Mouse (Mus musculus): ENCODE data around the gene Ret. TPM values are rescaled to one million over a fixed set of nuclear protein-coding genes. Genes with fewer than 3 reads are reported as not detected.

Ret gene
- polyA plus RNA-seq, 1 experiment from 2014 or later, result 13.1 TPM

DNA sequence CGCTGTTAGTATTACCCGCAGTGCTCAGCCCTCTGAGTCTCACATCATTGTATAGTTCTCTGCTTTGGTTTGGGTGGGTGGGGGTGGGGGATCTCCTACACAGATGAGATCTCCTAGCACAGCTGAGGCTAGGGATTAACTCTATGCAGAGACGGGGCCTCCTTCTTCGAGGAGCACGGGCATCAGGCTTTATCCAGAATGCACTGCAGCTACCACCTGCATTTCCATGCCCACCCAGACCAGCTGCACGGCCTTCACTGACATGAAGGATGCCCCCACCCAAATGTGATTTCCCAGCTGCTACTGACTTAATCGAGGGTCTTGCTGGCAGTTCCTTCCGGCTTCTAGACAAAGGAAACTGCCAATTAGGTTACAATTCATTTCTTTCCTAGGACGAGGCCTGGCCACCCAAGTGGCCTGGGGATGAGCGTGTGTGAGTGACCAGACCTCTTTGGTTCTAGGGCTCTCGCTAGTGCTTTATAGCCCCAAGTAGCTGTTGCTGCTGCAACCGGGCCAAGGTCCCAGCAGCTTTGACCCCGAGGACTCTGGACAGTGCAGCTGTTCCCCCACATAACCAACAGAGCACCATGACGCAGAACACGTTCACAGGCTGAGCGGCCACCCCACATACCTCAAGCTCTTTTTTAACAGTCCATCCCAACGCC, 10.8 kb downstream of the Ret start:
- no peak for ATAC-seq (ENCODE audit: insufficient read depth, low FRiP score)
- no peak overlapping the region for H3K9ac ChIP-seq (ENCODE audit: low read length)
- no peaks in the 10 kb centered on the region for H3K9me3 ChIP-seq (replicated peaks; ENCODE audit: control insufficient read depth, low read length)
- H3K27me3 ChIP-seq (ENCODE audit: control insufficient read depth, insufficient read depth, low read length), result no peaks in the 10 kb centered on the region
- no peaks in the 10 kb centered on the region for H3K4me1 ChIP-seq (ENCODE audit: control insufficient read depth, insufficient read depth, low read length)
- WGBS, result 65% methylated on average over 17 of the region's 17 CpGs
- H3K36me3 ChIP-seq (ENCODE audit: control insufficient read depth, insufficient read depth, low read length), result no peaks in the 10 kb centered on the region
- H3K27ac ChIP-seq (ENCODE audit: low read length), result no peak overlapping the region
- H3K4me3 ChIP-seq (replicated peaks; ENCODE audit: low read length), result no peak overlapping the region
- H3K4me2 ChIP-seq (ENCODE audit: low read depth, low read length), result no peak overlapping the region

GRCm38 (mm10) chr6:118184126-118184525, 13.4 kb downstream of the Ret start:
- Histone ChIP-seq H3K4me1 (ENCODE audit: control insufficient read depth, insufficient read depth, low read length) (0 out of 2 replicates have a peak, but pooled peaks cover 2% of the 10 kb centered on the region), H3K4me3 (replicated peaks; ENCODE audit: low read length) (no peak overlapping the region), H3K27ac (ENCODE audit: low read length) (no peak overlapping the region), H3K4me2 (ENCODE audit: low read depth, low read length) (no peak overlapping the region), H3K9ac (ENCODE audit: low read length) (no peak overlapping the region), H3K27me3 (ENCODE audit: control insufficient read depth, insufficient read depth, low read length) (no peaks in the 10 kb centered on the region), H3K9me3 (replicated peaks; ENCODE audit: control insufficient read depth, low read length) (no peaks in the 10 kb centered on the region), H3K36me3 (ENCODE audit: control insufficient read depth, insufficient read depth, low read length) (no peaks in the 10 kb centered on the region)
- no peak for ATAC-seq (ENCODE audit: insufficient read depth, low FRiP score)
- 86% methylated on average over 10 of the region's 10 CpGs for WGBS

DNA sequence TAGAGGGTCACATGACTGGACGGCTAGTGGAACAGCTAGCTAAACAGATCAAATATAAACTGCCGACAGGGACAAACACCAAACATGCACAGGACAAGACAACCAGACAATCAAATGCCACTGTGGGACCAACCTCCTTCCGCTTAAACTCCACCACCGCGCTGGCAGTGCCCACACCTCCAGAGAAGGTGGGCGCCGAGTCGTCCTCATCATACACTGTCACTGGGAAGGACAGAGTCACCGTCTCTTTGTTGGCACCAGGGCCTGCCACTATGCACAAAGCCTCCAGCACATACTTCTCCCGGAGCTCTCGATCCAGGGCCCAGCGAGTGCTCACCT, 17.5 kb downstream of the Ret start:
- Histone ChIP-seq H3K4me2 (ENCODE audit: low read depth, low read length) (no peak overlapping the region), H3K27ac (ENCODE audit: low read length) (no peak overlapping the region), H3K27me3 (ENCODE audit: control insufficient read depth, insufficient read depth, low read length) (no peaks in the 10 kb centered on the region), H3K9me3 (replicated peaks; ENCODE audit: control insufficient read depth, low read length) (no peaks in the 10 kb centered on the region), H3K9ac (ENCODE audit: low read length) (no peak overlapping the region), H3K4me1 (ENCODE audit: control insufficient read depth, insufficient read depth, low read length) (0 out of 2 replicates have a peak, but pooled peaks cover 2% of the 10 kb centered on the region), H3K4me3 (replicated peaks; ENCODE audit: low read length) (no peak overlapping the region), H3K36me3 (ENCODE audit: control insufficient read depth, insufficient read depth, low read length) (no peaks in the 10 kb centered on the region)
- 74% methylated on average over 12 of the region's 12 CpGs for WGBS
- ATAC-seq (ENCODE audit: insufficient read depth, low FRiP score), result peak; percentile 17; the same call in 1 of the 2 replicates

DNA sequence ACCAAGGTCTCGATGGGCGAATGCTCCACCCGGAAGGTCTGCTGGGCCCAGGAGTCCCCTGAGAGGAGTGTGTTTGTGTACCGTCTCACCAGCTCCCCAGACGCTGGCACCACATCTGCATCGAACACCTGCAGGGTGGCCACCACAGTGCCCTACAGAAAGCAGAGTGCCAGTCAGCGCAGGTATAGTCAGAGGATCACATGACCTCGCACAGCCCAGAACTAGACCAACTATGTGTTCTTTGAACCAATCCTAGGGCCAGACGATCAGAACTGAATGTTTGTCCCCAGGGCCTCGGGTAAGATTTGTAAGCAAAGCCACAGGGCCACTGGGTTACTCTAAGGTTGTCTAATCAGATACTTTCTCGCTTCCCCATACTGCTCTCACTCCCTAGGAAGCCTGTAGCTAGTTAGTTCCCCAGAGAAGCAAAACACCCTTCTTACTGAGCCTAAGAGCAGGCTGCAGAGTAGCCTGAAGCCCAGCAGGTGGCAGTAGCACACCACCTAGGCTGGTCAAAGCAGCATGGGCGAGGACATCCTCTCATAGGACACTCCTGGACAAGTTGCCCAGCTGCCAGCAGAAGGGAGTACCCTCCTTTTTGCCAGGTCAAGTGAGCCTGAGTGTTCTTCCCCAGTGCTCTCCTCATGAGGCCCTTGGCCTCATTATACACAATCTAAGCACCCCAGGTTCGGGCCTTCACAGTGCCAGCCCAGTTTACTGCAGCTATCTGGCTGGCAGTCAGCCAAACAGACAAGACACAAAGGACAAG, 18.0 kb downstream of the Ret start:
- Histone ChIP-seq H3K36me3 (ENCODE audit: control insufficient read depth, insufficient read depth, low read length) (no peaks in the 10 kb centered on the region), H3K4me2 (ENCODE audit: low read depth, low read length) (no peak overlapping the region), H3K9ac (ENCODE audit: low read length) (no peak overlapping the region), H3K4me3 (replicated peaks; ENCODE audit: low read length) (no peak overlapping the region), H3K27ac (ENCODE audit: low read length) (no peak overlapping the region), H3K4me1 (ENCODE audit: control insufficient read depth, insufficient read depth, low read length) (0 out of 2 replicates have a peak, but pooled peaks cover 2% of the 10 kb centered on the region), H3K27me3 (ENCODE audit: control insufficient read depth, insufficient read depth, low read length) (no peaks in the 10 kb centered on the region), H3K9me3 (replicated peaks; ENCODE audit: control insufficient read depth, low read length) (no peaks in the 10 kb centered on the region)
- peak; percentile 72 for ATAC-seq (ENCODE audit: insufficient read depth, low FRiP score)
- 56% methylated on average over 13 of the region's 13 CpGs for WGBS

DNA sequence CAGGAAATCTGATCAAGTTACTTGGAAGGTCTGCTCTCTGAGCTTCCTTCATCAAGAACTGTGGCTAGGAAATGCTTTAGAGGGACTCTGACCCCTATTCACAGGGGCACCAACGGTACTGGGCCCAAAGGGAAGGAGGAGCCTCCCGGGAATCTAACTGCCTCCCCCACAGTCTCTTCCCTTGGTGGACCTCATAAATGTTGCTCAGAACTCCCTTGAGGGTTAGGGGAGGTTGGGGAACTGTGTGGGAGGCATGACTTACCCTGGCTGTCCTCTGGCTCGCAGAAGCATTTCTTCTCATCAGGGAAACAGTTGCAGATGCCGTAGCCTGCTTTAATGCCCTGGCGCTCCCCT, 23.6 kb downstream of the Ret start:
- Histone ChIP-seq H3K4me2 (ENCODE audit: low read depth, low read length) (no peak overlapping the region), H3K4me1 (ENCODE audit: control insufficient read depth, insufficient read depth, low read length) (no peaks in the 10 kb centered on the region), H3K36me3 (ENCODE audit: control insufficient read depth, insufficient read depth, low read length) (no peaks in the 10 kb centered on the region), H3K9me3 (replicated peaks; ENCODE audit: control insufficient read depth, low read length) (no peaks in the 10 kb centered on the region), H3K9ac (ENCODE audit: low read length) (no peak overlapping the region), H3K27ac (ENCODE audit: low read length) (no peak overlapping the region), H3K4me3 (replicated peaks; ENCODE audit: low read length) (no peak overlapping the region), H3K27me3 (ENCODE audit: control insufficient read depth, insufficient read depth, low read length) (no peaks in the 10 kb centered on the region)
- 70% methylated on average over 5 of the region's 5 CpGs for WGBS
- no peak for ATAC-seq (ENCODE audit: insufficient read depth, low FRiP score)

- WGBS, result 88% methylated on average over 18 of the region's 18 CpGs
- Histone ChIP-seq H3K27me3 (ENCODE audit: control insufficient read depth, insufficient read depth, low read length) (no peaks in the 10 kb centered on the region), H3K4me2 (ENCODE audit: low read depth, low read length) (no peak overlapping the region), H3K4me1 (ENCODE audit: control insufficient read depth, insufficient read depth, low read length) (no peaks in the 10 kb centered on the region), H3K9ac (ENCODE audit: low read length) (no peak overlapping the region), H3K4me3 (replicated peaks; ENCODE audit: low read length) (no peak overlapping the region), H3K27ac (ENCODE audit: low read length) (no peak overlapping the region), H3K36me3 (ENCODE audit: control insufficient read depth, insufficient read depth, low read length) (no peaks in the 10 kb centered on the region), H3K9me3 (replicated peaks; ENCODE audit: control insufficient read depth, low read length) (no peaks in the 10 kb centered on the region)
- ATAC-seq (ENCODE audit: insufficient read depth, low FRiP score), result no peak
Observed at GRCm38 (mm10) chr6:118173251-118173974, 24.1 kb downstream of the Ret start.

DNA sequence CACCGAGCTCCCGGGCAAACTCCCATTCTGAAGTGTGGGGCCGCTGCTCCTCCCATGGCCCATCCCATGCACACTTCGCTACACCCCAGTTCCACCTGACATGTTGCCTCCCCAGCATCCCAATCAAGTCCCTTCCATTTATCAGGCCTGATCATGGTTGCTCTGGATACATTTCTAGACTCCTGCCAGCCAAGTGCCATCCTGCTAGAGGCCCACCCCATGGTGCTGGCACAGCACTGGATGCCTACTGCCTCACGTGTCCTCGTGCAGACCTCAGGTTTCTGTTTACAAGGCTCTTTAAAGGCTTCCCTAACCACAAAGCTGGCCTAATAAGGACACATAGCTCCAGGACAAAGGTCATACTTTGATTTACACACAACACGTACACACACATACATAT, 26.1 kb downstream of the Ret start:
- Histone ChIP-seq H3K9ac (ENCODE audit: low read length) (no peak overlapping the region), H3K4me3 (replicated peaks; ENCODE audit: low read length) (no peak overlapping the region), H3K4me1 (ENCODE audit: control insufficient read depth, insufficient read depth, low read length) (no peaks in the 10 kb centered on the region), H3K36me3 (ENCODE audit: control insufficient read depth, insufficient read depth, low read length) (no peaks in the 10 kb centered on the region), H3K27ac (ENCODE audit: low read length) (no peak overlapping the region), H3K27me3 (ENCODE audit: control insufficient read depth, insufficient read depth, low read length) (no peaks in the 10 kb centered on the region), H3K4me2 (ENCODE audit: low read depth, low read length) (no peak overlapping the region), H3K9me3 (replicated peaks; ENCODE audit: control insufficient read depth, low read length) (no peaks in the 10 kb centered on the region)
- WGBS, result 88% methylated on average over 7 of the region's 7 CpGs
- ATAC-seq (ENCODE audit: insufficient read depth, low FRiP score), result no peak

- Histone ChIP-seq H3K9me3 (replicated peaks; ENCODE audit: control insufficient read depth, low read length) (no peaks in the 10 kb centered on the region), H3K36me3 (ENCODE audit: control insufficient read depth, insufficient read depth, low read length) (no peaks in the 10 kb centered on the region), H3K4me3 (replicated peaks; ENCODE audit: low read length) (no peak overlapping the region), H3K27ac (ENCODE audit: low read length) (no peak overlapping the region), H3K9ac (ENCODE audit: low read length) (no peak overlapping the region), H3K4me1 (ENCODE audit: control insufficient read depth, insufficient read depth, low read length) (no peaks in the 10 kb centered on the region), H3K4me2 (ENCODE audit: low read depth, low read length) (no peak overlapping the region), H3K27me3 (ENCODE audit: control insufficient read depth, insufficient read depth, low read length) (no peaks in the 10 kb centered on the region)
- no peak for ATAC-seq (ENCODE audit: insufficient read depth, low FRiP score)
- 85% methylated on average over 14 of the region's 14 CpGs for WGBS
Observed at GRCm38 (mm10) chr6:118168106-118168505, 29.4 kb downstream of the Ret start.

DNA sequence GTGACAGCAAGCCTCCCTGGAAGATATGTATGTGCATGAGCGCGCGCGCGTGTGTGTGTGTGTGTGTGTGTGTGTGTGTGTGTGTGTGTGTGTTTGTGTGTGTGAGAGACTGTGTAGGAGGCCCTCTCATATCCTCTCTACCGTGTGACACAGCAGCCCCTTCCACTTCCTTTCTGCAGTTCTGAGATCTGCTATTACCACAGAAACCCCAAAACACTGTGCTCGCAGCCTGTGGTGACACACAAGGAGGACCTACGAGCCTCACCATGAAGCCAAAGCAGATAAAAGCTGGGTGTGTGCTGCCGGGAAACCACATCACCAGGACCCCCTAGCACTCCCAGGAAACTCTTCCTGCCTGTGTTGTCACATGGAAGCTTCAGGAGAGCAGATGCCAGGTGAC, 30.5 kb downstream of the Ret start:
- no peaks in the 10 kb centered on the region for H3K36me3 ChIP-seq (ENCODE audit: control insufficient read depth, insufficient read depth, low read length)
- 82% methylated on average over 9 of the region's 9 CpGs for WGBS
- no peaks in the 10 kb centered on the region for H3K9me3 ChIP-seq (replicated peaks; ENCODE audit: control insufficient read depth, low read length)
- H3K4me1 ChIP-seq (ENCODE audit: control insufficient read depth, insufficient read depth, low read length), result no peaks in the 10 kb centered on the region
- no peak overlapping the region for H3K4me2 ChIP-seq (ENCODE audit: low read depth, low read length)
- no peak for ATAC-seq (ENCODE audit: insufficient read depth, low FRiP score)
- H3K4me3 ChIP-seq (replicated peaks; ENCODE audit: low read length), result no peak overlapping the region
- no peaks in the 10 kb centered on the region for H3K27me3 ChIP-seq (ENCODE audit: control insufficient read depth, insufficient read depth, low read length)
- no peak overlapping the region for H3K27ac ChIP-seq (ENCODE audit: low read length)
- no peak overlapping the region for H3K9ac ChIP-seq (ENCODE audit: low read length)
